Mouse (Mus musculus) lung, postnatal 0 days (tissue): Measurements from ENCODE around the gene Sh2d5. TPM values are rescaled to one million over a fixed set of nuclear protein-coding genes. Genes with fewer than 3 reads are reported as not detected.

Source experiments
- ATAC-seq: fragments of 200-750 bp; cut with Nextera tagmentation; 2 replicates; pipeline ENCODE4 v1.8.0; 2017; ENCODE audit warnings: moderate library complexity
- DNase-seq: peaks from one replicate; pipeline ENCODE4 v3.0.0-alpha.2; 2016; ENCODE audit warnings: low spot score
- H3K27ac ChIP-seq: fragments of 300-500 bp; sonication (generic); 2 replicates; pipeline ENCODE4 v1.5.1; 2014; ENCODE audit warnings: antibody characterized with exemption, mild to moderate bottlenecking, low read length, mixed read lengths
- H3K27me3 ChIP-seq: fragments of 300-500 bp; sonication (generic); replicated peaks from 2 replicates; pipeline ENCODE4 v1.6.1; 2014; ENCODE audit warnings: low read length, mixed read lengths; ENCODE audit not compliant: insufficient read depth
- H3K36me3 ChIP-seq: fragments of 300-500 bp; sonication (generic); 2 replicates; pipeline ENCODE4 v1.6.1; 2014; ENCODE audit warnings: low read length, mixed read lengths; ENCODE audit not compliant: insufficient read depth
- H3K4me1 ChIP-seq: fragments of 300-500 bp; sonication (generic); 2 replicates; pipeline ENCODE4 v1.6.1; 2014; ENCODE audit warnings: antibody characterized with exemption, low read depth, low read length, mixed read lengths; ENCODE audit not compliant: insufficient read depth
- H3K4me2 ChIP-seq: fragments of 300-500 bp; sonication (generic); replicated peaks from 2 replicates; pipeline ENCODE4 v1.6.1; 2014; ENCODE audit warnings: low read depth, mild to moderate bottlenecking, low read length, moderate library complexity, mixed read lengths
- H3K4me3 ChIP-seq: fragments of 300-500 bp; sonication (generic); 2 replicates; pipeline ENCODE4 v1.5.1; 2014; ENCODE audit warnings: low read depth, low read length
- H3K9ac ChIP-seq: fragments of 300-500 bp; sonication (generic); replicated peaks from 2 replicates; pipeline ENCODE4 v1.6.1; 2014; ENCODE audit warnings: low read depth, mild to moderate bottlenecking
- H3K9me3 ChIP-seq: fragments of 300-500 bp; sonication (generic); 2 replicates; pipeline ENCODE4 v1.6.1; 2016; ENCODE audit warnings: low read length, mixed read lengths
- CTCF ChIP-seq: IDR thresholded peaks from 2 replicates; pipeline ENCODE4 v1.5.1; 2016; ENCODE audit warnings: antibody characterized with exemption, mild to moderate bottlenecking
- EP300 ChIP-seq: IDR thresholded peaks from 2 replicates; pipeline ENCODE4 v1.6.1; 2016; ENCODE audit warnings: antibody characterized with exemption, mild to moderate bottlenecking, control low read depth
- WGBS: fragments of 180-500 bp; shearing (Covaris S2); extraction: QIAGEN DNeasy Blood & Tissue Kit; methylation state at CpG from one replicate; pipeline ENCODE4 v1.1.7; 2014; 5-methylcytosine and 5-hydroxymethylcytosine counted together
- polyA plus RNA-seq: library from polyadenylated mRNA; unstranded; fragments of >200 nt; fragmentation: Nextera tagmentation; extraction: Ambion mirVana; gene quantifications from 2 replicates; pipeline ENCODE4 v1.2.1, GENCODE M21; 2015

The Sh2d5 gene
- polyA plus RNA-seq, 1 experiment from 2014 or later: 0.14 TPM

GRCm38 (mm10) chr4:138216200-138216890 lies 33.9 kb upstream of the Sh2d5 start, which contains the start of gene Hp1bp3:
Gene Hp1bp3 (plus strand): TSS chr4:138216296.
- Histone ChIP-seq H3K9ac (peak within 1 kb of the TSS; percentile 94), H3K9me3 (no peaks in the 10 kb centered on the region), H3K4me3 (peak within 1 kb of the TSS; percentile 96), H3K4me1 (peaks cover 12% of the 10 kb centered on the region; the same call in 1 of the 2 replicates), H3K27me3 (no peaks in the 10 kb centered on the region), H3K4me2 (peak within 1 kb of the TSS; percentile 81), H3K36me3 (no peaks in the 10 kb centered on the region), H3K27ac (peak within 1 kb of the TSS; percentile 100)
- WGBS: under 1% methylated on average over 69 of the region's 84 CpGs
- DNase-seq (peak; percentile 81), ATAC-seq (peak; percentile 67)
- TF ChIP-seq CTCF: no peak
- TF ChIP-seq EP300: no peak

- H3K36me3 ChIP-seq: 0 out of 2 replicates have a peak, but pooled peaks cover under 1% of the 10 kb centered on the region
- peak overlapping the region; percentile 96 for H3K4me3 ChIP-seq
- no peaks in the 10 kb centered on the region for H3K27me3 ChIP-seq
- H3K4me1 ChIP-seq: peaks cover 12% of the 10 kb centered on the region; the same call in 1 of the 2 replicates
- peak; percentile 94 for ATAC-seq
- DNase-seq: peak; percentile 99
- peak overlapping the region; percentile 81 for H3K4me2 ChIP-seq
- H3K27ac ChIP-seq: peak overlapping the region; percentile 100
- TF ChIP-seq CTCF: no peak
- TF ChIP-seq EP300: no peak
- no peaks in the 10 kb centered on the region for H3K9me3 ChIP-seq
- H3K9ac ChIP-seq: peak overlapping the region; percentile 94
- WGBS: under 1% methylated on average over 51 of the region's 68 CpGs
These were observed 33.3 kb upstream of the Sh2d5 start for GRCm38 (mm10) chr4:138216891-138217392.

GRCm38 (mm10) chr4:138217441-138217840 lies 32.8 kb upstream of the Sh2d5 start:
- Histone ChIP-seq H3K27me3 (no peaks in the 10 kb centered on the region), H3K9ac (peak overlapping the region; percentile 85), H3K27ac (peak overlapping the region; percentile 100), H3K9me3 (no peaks in the 10 kb centered on the region), H3K4me2 (peak overlapping the region; percentile 81), H3K4me1 (peaks cover 12% of the 10 kb centered on the region; the same call in 1 of the 2 replicates), H3K4me3 (peak overlapping the region; percentile 96), H3K36me3 (peaks cover 4% of the 10 kb centered on the region; the same call in 1 of the 2 replicates)
- DNase-seq (no peak), ATAC-seq (peak; percentile 7)
- under 1% methylated on average over 29 of the region's 36 CpGs for WGBS
- TF ChIP-seq EP300 (no peak), CTCF (no peak)

GRCm38 (mm10) chr4:138217951-138218685 lies 32.1 kb upstream of the Sh2d5 start:
- H3K4me3 ChIP-seq: peak overlapping the region; percentile 96
- no peaks in the 10 kb centered on the region for H3K9me3 ChIP-seq
- H3K4me1 ChIP-seq: peaks cover 12% of the 10 kb centered on the region; the same call in 1 of the 2 replicates
- ATAC-seq: no peak
- peak overlapping the region; percentile 100; the same call in 1 of the 2 replicates for H3K27ac ChIP-seq
- 64% methylated on average over 11 of the region's 11 CpGs for WGBS
- H3K27me3 ChIP-seq: no peaks in the 10 kb centered on the region
- peak overlapping the region; percentile 85 for H3K9ac ChIP-seq
- H3K36me3 ChIP-seq: peaks cover 6% of the 10 kb centered on the region; the same call in 1 of the 2 replicates
- no peak for TF ChIP-seq EP300
- no peak for TF ChIP-seq CTCF
- no peak for DNase-seq
- peak overlapping the region; percentile 81 for H3K4me2 ChIP-seq

GRCm38 (mm10) chr4:138219331-138219730 lies 30.9 kb upstream of the Sh2d5 start:
- Histone ChIP-seq H3K27ac (no peak overlapping the region), H3K4me2 (no peak overlapping the region), H3K27me3 (no peaks in the 10 kb centered on the region), H3K4me3 (no peak overlapping the region), H3K36me3 (peaks cover 17% of the 10 kb centered on the region; the same call in 1 of the 2 replicates), H3K9me3 (no peaks in the 10 kb centered on the region), H3K4me1 (peaks cover 12% of the 10 kb centered on the region; the same call in 1 of the 2 replicates), H3K9ac (no peak overlapping the region)
- ATAC-seq: no peak
- DNase-seq: no peak
- WGBS: 78% methylated on average over 5 of the region's 5 CpGs
- TF ChIP-seq CTCF (no peak), EP300 (no peak)

GRCm38 (mm10) chr4:138220761-138221160 lies 29.4 kb upstream of the Sh2d5 start:
- no peaks in the 10 kb centered on the region for H3K9me3 ChIP-seq
- peaks cover 26% of the 10 kb centered on the region; the same call in 1 of the 2 replicates for H3K36me3 ChIP-seq
- H3K27me3 ChIP-seq: no peaks in the 10 kb centered on the region
- DNase-seq: no peak
- no peak for ATAC-seq
- TF ChIP-seq CTCF (no peak), EP300 (no peak)
- no peak overlapping the region for H3K9ac ChIP-seq
- H3K4me2 ChIP-seq: no peak overlapping the region
- 64% methylated on average over 7 of the region's 7 CpGs for WGBS
- H3K4me1 ChIP-seq: peaks cover 12% of the 10 kb centered on the region; the same call in 1 of the 2 replicates
- no peak overlapping the region for H3K27ac ChIP-seq
- no peak overlapping the region for H3K4me3 ChIP-seq
